ENCODE assay signal across 18 mouse cellular contexts in genomic region chr14:54741721-54742120, GRCm38 (mm10). TPM values are rescaled to one million over a fixed set of nuclear protein-coding genes. Genes with fewer than 3 reads are reported as not detected.
"Had no signal": no experiment of that assay in that cellular context is flagged by ENCODE, and none has a peak within 500 bp of the region (broad histone marks: within the 10 kb centered on the region; RNA-seq: fewer than 3 reads in every experiment).

No protein-coding gene starts in this region.

- H3K4me1 ChIP-seq: lung, embryonic 15.5 days had no signal

- H3K9me3 ChIP-seq: limb, embryonic 12.5 days; liver, embryonic 13.5 days; lung, embryonic 15.5 days; midbrain, embryonic 12.5 days; neural tube, embryonic 13.5 days had no signal

- H3K27ac ChIP-seq: limb, embryonic 12.5 days; liver, embryonic 13.5 days; lung, embryonic 15.5 days; macrophage; midbrain, embryonic 12.5 days; neural tube, embryonic 13.5 days had no signal

- H3K9ac ChIP-seq: limb, embryonic 12.5 days; liver, embryonic 13.5 days; liver, postnatal 0 days; lung, embryonic 15.5 days; midbrain, embryonic 12.5 days; neural tube, embryonic 13.5 days had no signal

- H3K36me3 ChIP-seq: limb, embryonic 12.5 days; liver, embryonic 13.5 days; lung, embryonic 15.5 days; midbrain, embryonic 12.5 days; neural tube, embryonic 13.5 days had no signal

- H3K4me3 ChIP-seq: limb, embryonic 12.5 days; liver, embryonic 13.5 days; lung, embryonic 15.5 days; midbrain, embryonic 12.5 days; neural tube, embryonic 13.5 days had no signal

- H3K4me2 ChIP-seq: limb, embryonic 12.5 days; liver, embryonic 13.5 days; lung, embryonic 15.5 days; midbrain, embryonic 12.5 days; neural tube, embryonic 13.5 days had no signal

- H3K27me3 ChIP-seq: limb, embryonic 12.5 days; liver, embryonic 13.5 days; lung, embryonic 15.5 days; neural tube, embryonic 13.5 days had no signal

- ATAC-seq: liver, postnatal 0 days; midbrain, embryonic 16.5 days had no signal

- DNase-seq: layer of hippocampus, adult 9-11 months; layer of hippocampus, postnatal 36 days; liver, embryonic 13.5 days; lung, postnatal 14 days; retina, postnatal 1 day; thymus, adult 18-20 months; thymus, postnatal 25 days had no signal

RNA-seq across cellular contexts. Expression of gene Cebpe, which starts 29.7 kb away (rescaled TPM):
- total RNA-seq: layer of hippocampus, adult 18-20 months; layer of hippocampus, postnatal 36 days; left cerebral cortex, adult 8-10 months; left cerebral cortex, postnatal 25 days had no signal
- polyA plus RNA-seq: limb, embryonic 12.5 days; lung, embryonic 15.5 days; midbrain, embryonic 16.5 days; neural tube, embryonic 13.5 days had no signal

RNA-seq across cellular contexts. Expression of gene Gm29776, which starts 43.1 kb away (rescaled TPM):
- total RNA-seq: layer of hippocampus, adult 18-20 months; layer of hippocampus, postnatal 36 days; left cerebral cortex, adult 8-10 months; megakaryocyte-erythroid progenitor cell, adult 5-6 weeks had no signal
- polyA plus RNA-seq: liver, postnatal 0 days; macrophage had no signal
